Mouse (Mus musculus): ENCODE data around the gene Psmb7. TPM values are rescaled to one million over a fixed set of nuclear protein-coding genes. Genes with fewer than 3 reads are reported as not detected.
A peak's percentile ranks its signal among the peaks of the same experiment; 100 is the strongest.

The Psmb7 gene
- 284 and 333 TPM in 2 replicates for total RNA-seq (2021)
- long read RNA-seq, transcript Psmb7-201 (8 exons, 1,160 nt) = major isoform, 51 of 56 reads
- long read RNA-seq, partial matches to known transcripts = 4 of 56 reads
- long read RNA-seq, other reads (novel, unspliced or antisense) = 1 of 56 reads

- peak; percentile 87 for DNase-seq
These were observed at the start of gene Psmb7 for GRCm38 (mm10) chr2:38643625-38644427. TSS of gene Psmb7 (minus strand) at chr2:38644087.

- peak; percentile 62 for DNase-seq
These were observed 47.7 kb upstream of the Psmb7 start for GRCm38 (mm10) chr2:38691542-38691941.

- DNase-seq = no peak
These were observed 46.0 kb upstream of the Psmb7 start for GRCm38 (mm10) chr2:38689881-38690280.

GRCm38 (mm10) chr2:38688791-38689520 is 45.1 kb upstream of the Psmb7 start:
- no peak for DNase-seq

- DNase-seq = no peak
These were observed 41.9 kb upstream of the Psmb7 start for GRCm38 (mm10) chr2:38685746-38686145.

GRCm38 (mm10) chr2:38683083-38683482 is 39.2 kb upstream of the Psmb7 start:
- DNase-seq = no peak

- peak; percentile 0 for DNase-seq
These were observed 38.3 kb upstream of the Psmb7 start for GRCm38 (mm10) chr2:38682209-38682608.

GRCm38 (mm10) chr2:38678947-38679346 is 35.1 kb upstream of the Psmb7 start:
- no peak for DNase-seq

- DNase-seq = no peak
These were observed 31.6 kb upstream of the Psmb7 start for GRCm38 (mm10) chr2:38675366-38675969.

- no peak for DNase-seq
These were observed 28.6 kb upstream of the Psmb7 start for GRCm38 (mm10) chr2:38672496-38672895.

GRCm38 (mm10) chr2:38668802-38669580 is 25.1 kb upstream of the Psmb7 start:
- peak; percentile 55 for DNase-seq

- no peak for DNase-seq
These were observed 17.5 kb upstream of the Psmb7 start for GRCm38 (mm10) chr2:38661398-38661797.

GRCm38 (mm10) chr2:38658338-38658836 is 14.5 kb upstream of the Psmb7 start:
- DNase-seq = peak; percentile 87

- DNase-seq = no peak
These were observed 9.8 kb upstream of the Psmb7 start for GRCm38 (mm10) chr2:38653694-38654093.

- DNase-seq = no peak
These were observed 9.4 kb upstream of the Psmb7 start for GRCm38 (mm10) chr2:38653293-38653619.

GRCm38 (mm10) chr2:38652565-38653292 is 8.8 kb upstream of the Psmb7 start:
- DNase-seq = peak; percentile 58

- DNase-seq = no peak
These were observed 8.2 kb upstream of the Psmb7 start for GRCm38 (mm10) chr2:38652098-38652497.

GRCm38 (mm10) chr2:38650340-38650739 is 6.5 kb upstream of the Psmb7 start:
- no peak for DNase-seq

- no peak for DNase-seq
These were observed 3.8 kb upstream of the Psmb7 start for GRCm38 (mm10) chr2:38647661-38648060.

GRCm38 (mm10) chr2:38647201-38647606 is 3.3 kb upstream of the Psmb7 start:
- no peak for DNase-seq

- DNase-seq = peak; percentile 82
These were observed 2.0 kb upstream of the Psmb7 start for GRCm38 (mm10) chr2:38645936-38646335.

All from adrenal gland, postnatal 25 days (tissue).